Mouse (Mus musculus) MEL (cell line): ENCODE data around the gene Naglu.

Experiments
- CTCF ChIP-seq, 3 experiments: IDR thresholded peaks in 2 of 3; conservative IDR thresholded peaks in 1 of 3; 2 replicates each; pipeline ENCODE4 v1.5.1; 2011 to 2012; ENCODE audit warnings: low read length in 3 of 3, low read depth in 2 of 3, mild to moderate bottlenecking in 2 of 3, improper control_type of control experiment in 1 of 3, inconsistent platforms in 1 of 3, mixed read lengths in 1 of 3, moderate library complexity in 1 of 3; ENCODE audit not compliant: control insufficient read depth in 1 of 3, insufficient read depth in 1 of 3, poor library complexity in 1 of 3, severe bottlenecking in 1 of 3
- GATA1 ChIP-seq: IDR thresholded peaks from 2 replicates; pipeline ENCODE4 v1.6.1; 2011; ENCODE audit warnings: low read depth, low read length, improper control_type of control experiment
- USF1 ChIP-seq: IDR thresholded peaks from 2 replicates; pipeline ENCODE4 v1.6.1; 2014; ENCODE audit warnings: low read depth, mild to moderate bottlenecking, inconsistent platforms, low read length, improper control_type of control experiment, moderate library complexity

DNA sequence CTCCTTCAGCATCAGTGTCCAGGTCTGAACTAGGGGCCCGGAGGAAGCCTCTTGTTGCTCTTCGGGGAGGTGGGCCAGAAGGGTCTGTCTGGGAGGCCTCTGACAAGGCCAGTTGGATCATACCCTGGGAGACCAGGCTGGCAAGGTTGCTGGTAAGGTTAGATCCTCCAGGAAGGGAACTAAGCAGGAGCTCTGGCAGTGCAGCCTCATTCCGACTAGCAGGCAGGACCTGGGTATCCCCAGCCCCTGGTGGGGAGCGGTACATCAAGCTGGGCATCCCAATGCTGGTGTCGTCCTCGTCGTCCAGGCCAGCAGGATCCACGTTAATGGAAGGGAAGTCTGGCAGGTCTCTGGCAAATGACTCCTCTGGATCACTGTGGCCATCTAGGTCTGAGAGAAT lies 28.4 kb downstream of the Naglu start:
- TF ChIP-seq GATA1 (no peak), CTCF (IDR thresholded peaks at IDR 0.05 in 2 of 3, conservative IDR thresholded peaks at IDR 0.05 in 1 of 3; ENCODE audit: control insufficient read depth in 1 of 3, insufficient read depth in 1 of 3, low read depth in 2 of 3, low read length in 3 of 3, poor library complexity in 1 of 3, severe bottlenecking in 1 of 3) (no peak), USF1 (no peak)
